Mouse (Mus musculus): ENCODE measurements around the gene Kcnt2. TPM values are rescaled to one million over a fixed set of nuclear protein-coding genes. Genes with fewer than 3 reads are reported as not detected.

Gene Kcnt2
- total RNA-seq, 1 experiment from 2014 or later = not detected

GRCm38 (mm10) chr1:140659607-140660340 lies 413.8 kb downstream of the Kcnt2 start:
- ATAC-seq (replicated peaks; ENCODE audit: insufficient number of reproducible peaks, low FRiP score, low TSS enrichment, poor library complexity, severe bottlenecking) = no peak

GRCm38 (mm10) chr1:140660751-140661403 lies 414.9 kb downstream of the Kcnt2 start:
- no peak for ATAC-seq (replicated peaks; ENCODE audit: insufficient number of reproducible peaks, low FRiP score, low TSS enrichment, poor library complexity, severe bottlenecking)

GRCm38 (mm10) chr1:140661404-140661787 lies 415.4 kb downstream of the Kcnt2 start:
- ATAC-seq (replicated peaks; ENCODE audit: insufficient number of reproducible peaks, low FRiP score, low TSS enrichment, poor library complexity, severe bottlenecking) = no peak

Other genes starting within 250 kb of the Kcnt2 start
- 32.9 to 56.2 TPM (median 53.4 TPM) in 3 replicates for gene Cfh, start 62.4 kb upstream of the Kcnt2 start, total RNA-seq (2017)

Measured in monocyte, adult 5-6 weeks (primary cell).